Mouse (Mus musculus): ENCODE measurements around the gene Npcd. TPM values are rescaled to one million over a fixed set of nuclear protein-coding genes. Genes with fewer than 3 reads are reported as not detected.
A peak's percentile ranks its signal among the peaks of the same experiment; 100 is the strongest.

The Npcd gene
- polyA plus RNA-seq, 1 experiment from 2014 or later = 2.5 TPM

DNA sequence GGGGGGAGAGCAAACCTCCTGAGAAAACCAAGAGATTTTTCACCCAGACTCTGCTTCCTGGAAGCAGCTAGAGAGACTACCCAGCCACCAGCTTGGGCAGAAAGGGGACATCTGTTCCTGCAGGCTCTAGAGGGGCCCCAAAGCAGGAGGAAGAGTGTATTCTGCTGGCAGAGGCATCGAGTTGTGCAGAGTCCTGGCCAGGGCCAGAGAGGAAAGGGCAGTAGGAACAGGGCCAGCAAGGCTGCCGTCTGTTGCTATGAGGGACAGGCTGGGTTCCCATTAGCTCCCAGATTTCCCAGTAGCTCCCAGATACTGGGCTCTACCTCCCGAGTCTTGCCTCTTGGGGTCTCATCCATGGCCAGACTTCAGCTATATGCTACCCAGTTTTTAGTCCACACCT, 24.0 kb downstream of the Npcd start:
- no peaks in the 10 kb centered on the region for H3K36me3 ChIP-seq (ENCODE audit: control insufficient read depth, insufficient read depth, low read length)
- no peak overlapping the region for H3K4me2 ChIP-seq (ENCODE audit: low read depth, low read length)
- H3K4me3 ChIP-seq (ENCODE audit: low read depth, low read length) = no peak overlapping the region
- peaks cover 10% of the 10 kb centered on the region for H3K27me3 ChIP-seq (ENCODE audit: control insufficient read depth, insufficient read depth, low read length)
- no peak overlapping the region for H3K27ac ChIP-seq (ENCODE audit: low read depth, low read length)
- no peak overlapping the region for H3K9ac ChIP-seq (replicated peaks; ENCODE audit: low read depth, low read length)
- peaks cover 3% of the 10 kb centered on the region; the same call in 1 of the 2 replicates for H3K4me1 ChIP-seq (ENCODE audit: control insufficient read depth, insufficient read depth, low read length)
- 58% methylated on average over 3 of the region's 3 CpGs for WGBS
- ATAC-seq (ENCODE audit: low read depth) = no peak
- H3K9me3 ChIP-seq (ENCODE audit: control insufficient read depth, low read length) = no peaks in the 10 kb centered on the region

DNA sequence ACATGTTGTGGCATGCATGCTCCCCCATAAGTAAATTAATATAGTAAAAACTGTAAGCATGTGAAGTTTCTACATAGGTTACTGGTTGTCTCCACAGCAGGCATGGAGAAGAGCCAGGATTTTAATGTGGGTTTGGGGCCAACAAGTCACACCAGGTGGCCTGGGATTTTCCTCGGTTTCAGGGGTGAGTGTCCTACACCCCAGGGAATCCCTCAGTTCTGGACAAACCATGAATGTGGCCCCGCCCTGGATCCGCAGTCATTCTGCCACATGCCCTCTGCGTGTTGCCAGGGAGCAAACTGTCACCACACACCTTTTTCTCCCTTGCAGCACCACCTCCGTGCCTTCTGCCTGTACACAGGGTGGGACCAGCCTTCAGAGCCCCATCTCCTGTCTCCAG, 25.4 kb downstream of the Npcd start:
- no peak overlapping the region for H3K9ac ChIP-seq (replicated peaks; ENCODE audit: low read depth, low read length)
- ATAC-seq (ENCODE audit: low read depth) = no peak
- WGBS = 59% methylated on average over 5 of the region's 5 CpGs
- H3K4me2 ChIP-seq (ENCODE audit: low read depth, low read length) = no peak overlapping the region
- no peaks in the 10 kb centered on the region for H3K36me3 ChIP-seq (ENCODE audit: control insufficient read depth, insufficient read depth, low read length)
- H3K9me3 ChIP-seq (ENCODE audit: control insufficient read depth, low read length) = no peaks in the 10 kb centered on the region
- peaks cover 11% of the 10 kb centered on the region for H3K27me3 ChIP-seq (ENCODE audit: control insufficient read depth, insufficient read depth, low read length)
- peaks cover 8% of the 10 kb centered on the region; the same call in 1 of the 2 replicates for H3K4me1 ChIP-seq (ENCODE audit: control insufficient read depth, insufficient read depth, low read length)
- H3K4me3 ChIP-seq (ENCODE audit: low read depth, low read length) = no peak overlapping the region
- H3K27ac ChIP-seq (ENCODE audit: low read depth, low read length) = no peak overlapping the region

DNA sequence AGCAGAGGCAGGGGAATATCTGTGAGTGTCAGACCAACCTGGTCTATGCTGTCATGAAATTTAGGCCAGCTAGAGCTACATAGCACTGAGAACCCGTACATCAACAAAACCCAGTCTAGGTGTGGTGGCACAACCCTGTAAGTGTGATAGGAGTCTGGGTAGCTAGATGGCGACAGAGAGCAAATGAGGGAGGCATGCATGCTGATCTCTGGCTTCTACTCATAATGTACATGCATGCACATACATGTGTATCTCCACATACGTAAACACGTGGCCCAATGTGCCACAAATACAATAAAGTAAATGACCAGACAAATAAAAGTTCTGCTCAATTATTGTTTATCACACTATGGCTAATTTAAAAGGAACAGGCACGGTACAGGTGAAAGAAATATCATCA, 25.9 kb downstream of the Npcd start:
- Histone ChIP-seq H3K27ac (ENCODE audit: low read depth, low read length) (no peak overlapping the region), H3K9me3 (ENCODE audit: control insufficient read depth, low read length) (no peaks in the 10 kb centered on the region), H3K4me3 (ENCODE audit: low read depth, low read length) (no peak overlapping the region), H3K4me2 (ENCODE audit: low read depth, low read length) (no peak overlapping the region), H3K9ac (replicated peaks; ENCODE audit: low read depth, low read length) (no peak overlapping the region), H3K4me1 (ENCODE audit: control insufficient read depth, insufficient read depth, low read length) (peaks cover 13% of the 10 kb centered on the region; the same call in 1 of the 2 replicates), H3K27me3 (ENCODE audit: control insufficient read depth, insufficient read depth, low read length) (peaks cover 16% of the 10 kb centered on the region), H3K36me3 (ENCODE audit: control insufficient read depth, insufficient read depth, low read length) (no peaks in the 10 kb centered on the region)
- ATAC-seq (ENCODE audit: low read depth) = peak; percentile 14; the same call in 1 of the 2 replicates
- 36% methylated on average over 5 of the region's 5 CpGs for WGBS

DNA sequence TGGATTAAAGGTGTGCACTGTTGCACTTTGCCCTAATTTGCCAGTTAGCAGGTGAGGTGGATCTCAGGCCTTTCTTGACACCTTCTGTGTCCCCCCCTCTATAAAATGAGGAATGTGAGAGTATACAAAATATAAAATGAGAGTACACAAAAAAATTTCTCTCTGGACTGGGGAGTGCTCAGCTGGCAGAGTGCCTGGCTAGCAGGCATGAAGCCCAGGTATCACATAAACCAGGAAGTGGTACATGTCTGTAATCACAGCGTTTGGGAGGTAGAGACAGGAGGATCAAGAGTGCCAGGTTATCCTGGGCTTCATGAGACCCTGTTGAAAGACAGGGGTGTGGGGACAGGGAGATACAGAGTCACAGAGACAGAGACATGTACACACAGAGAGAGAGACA, 27.0 kb downstream of the Npcd start:
- no peak for ATAC-seq (ENCODE audit: low read depth)
- Histone ChIP-seq H3K27me3 (ENCODE audit: control insufficient read depth, insufficient read depth, low read length) (peaks cover 16% of the 10 kb centered on the region), H3K4me2 (ENCODE audit: low read depth, low read length) (no peak overlapping the region), H3K27ac (ENCODE audit: low read depth, low read length) (no peak overlapping the region), H3K9me3 (ENCODE audit: control insufficient read depth, low read length) (no peaks in the 10 kb centered on the region), H3K36me3 (ENCODE audit: control insufficient read depth, insufficient read depth, low read length) (no peaks in the 10 kb centered on the region), H3K9ac (replicated peaks; ENCODE audit: low read depth, low read length) (no peak overlapping the region), H3K4me3 (ENCODE audit: low read depth, low read length) (no peak overlapping the region), H3K4me1 (ENCODE audit: control insufficient read depth, insufficient read depth, low read length) (peaks cover 15% of the 10 kb centered on the region; the same call in 1 of the 2 replicates)
- WGBS = 54% methylated on average over 1 of the region's 1 CpGs

DNA sequence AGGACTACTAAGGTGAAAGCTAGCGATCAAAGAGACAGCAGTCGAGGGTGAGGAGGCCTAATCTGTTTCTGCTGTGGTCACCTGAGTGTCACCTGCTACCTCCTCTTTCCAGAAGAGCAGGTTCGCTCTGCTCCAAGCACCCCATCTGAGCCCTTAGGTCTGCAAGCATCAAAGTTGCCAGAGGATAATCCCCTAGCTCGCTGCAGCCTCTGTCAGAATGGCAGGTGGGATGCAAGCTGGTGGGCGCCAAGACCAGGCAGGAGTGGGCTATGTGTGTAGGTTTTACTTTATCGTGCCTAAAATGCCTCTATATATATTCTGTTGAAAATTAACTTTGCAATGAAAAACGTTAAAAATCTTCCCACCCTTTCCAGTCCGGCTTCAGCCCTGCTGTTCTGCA, 28.8 kb downstream of the Npcd start:
- Histone ChIP-seq H3K9ac (replicated peaks; ENCODE audit: low read depth, low read length) (peak overlapping the region; percentile 74), H3K36me3 (ENCODE audit: control insufficient read depth, insufficient read depth, low read length) (no peaks in the 10 kb centered on the region), H3K27me3 (ENCODE audit: control insufficient read depth, insufficient read depth, low read length) (peaks cover 16% of the 10 kb centered on the region), H3K4me2 (ENCODE audit: low read depth, low read length) (peak overlapping the region; percentile 68; the same call in 1 of the 2 replicates), H3K4me1 (ENCODE audit: control insufficient read depth, insufficient read depth, low read length) (peaks cover 15% of the 10 kb centered on the region; the same call in 1 of the 2 replicates), H3K27ac (ENCODE audit: low read depth, low read length) (no peak overlapping the region; the same call in 1 of the 2 replicates), H3K9me3 (ENCODE audit: control insufficient read depth, low read length) (no peaks in the 10 kb centered on the region), H3K4me3 (ENCODE audit: low read depth, low read length) (peak overlapping the region; percentile 63; the same call in 1 of the 2 replicates)
- WGBS = 26% methylated on average over 8 of the region's 8 CpGs
- no peak for ATAC-seq (ENCODE audit: low read depth)

DNA sequence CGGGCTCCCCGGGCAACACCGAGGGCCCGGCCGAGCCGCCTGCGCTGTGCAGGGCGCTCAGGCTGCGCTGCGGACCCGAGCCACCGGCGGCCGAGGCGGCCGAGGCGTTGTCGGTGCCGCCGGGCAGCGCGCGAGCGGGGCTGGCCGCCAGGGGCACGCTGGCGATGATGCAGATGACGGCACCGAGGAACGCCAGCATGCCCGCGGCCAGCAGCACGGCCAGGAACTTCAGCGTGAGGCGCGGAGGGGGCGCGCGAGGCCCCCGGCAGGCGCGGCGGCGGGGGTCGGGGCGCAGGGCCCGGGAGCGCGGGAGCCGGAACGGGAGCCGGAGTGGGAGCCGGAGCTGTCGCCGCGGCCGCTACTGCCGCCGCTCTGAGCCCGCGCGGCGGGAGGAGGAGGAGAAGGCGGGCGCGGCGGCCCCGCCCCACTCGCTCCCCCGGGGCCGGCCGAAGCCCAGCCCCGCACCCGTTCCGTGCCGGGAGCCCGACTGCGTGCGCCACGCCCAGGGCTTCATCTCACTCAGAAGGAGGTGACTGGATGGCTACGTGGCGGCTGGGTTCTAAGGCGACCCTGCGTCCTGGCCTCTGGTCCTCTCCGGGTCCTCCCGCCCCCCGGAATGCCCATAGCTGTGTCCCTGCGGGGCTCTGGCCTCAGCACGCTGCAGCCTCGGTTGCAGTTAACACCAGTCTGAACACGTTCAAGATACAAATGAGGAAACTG, 29.5 kb downstream of the Npcd start, which contains the start of gene Nptxr:
TSS of gene Nptxr (minus strand) at position 415 of the 720 bp plus-strand sequence.
- peak within 1 kb of the TSS; percentile 74 for H3K9ac ChIP-seq (replicated peaks; ENCODE audit: low read depth, low read length)
- peak within 1 kb of the TSS; percentile 68 for H3K4me2 ChIP-seq (ENCODE audit: low read depth, low read length)
- peaks cover 16% of the 10 kb centered on the region for H3K27me3 ChIP-seq (ENCODE audit: control insufficient read depth, insufficient read depth, low read length)

DNA sequence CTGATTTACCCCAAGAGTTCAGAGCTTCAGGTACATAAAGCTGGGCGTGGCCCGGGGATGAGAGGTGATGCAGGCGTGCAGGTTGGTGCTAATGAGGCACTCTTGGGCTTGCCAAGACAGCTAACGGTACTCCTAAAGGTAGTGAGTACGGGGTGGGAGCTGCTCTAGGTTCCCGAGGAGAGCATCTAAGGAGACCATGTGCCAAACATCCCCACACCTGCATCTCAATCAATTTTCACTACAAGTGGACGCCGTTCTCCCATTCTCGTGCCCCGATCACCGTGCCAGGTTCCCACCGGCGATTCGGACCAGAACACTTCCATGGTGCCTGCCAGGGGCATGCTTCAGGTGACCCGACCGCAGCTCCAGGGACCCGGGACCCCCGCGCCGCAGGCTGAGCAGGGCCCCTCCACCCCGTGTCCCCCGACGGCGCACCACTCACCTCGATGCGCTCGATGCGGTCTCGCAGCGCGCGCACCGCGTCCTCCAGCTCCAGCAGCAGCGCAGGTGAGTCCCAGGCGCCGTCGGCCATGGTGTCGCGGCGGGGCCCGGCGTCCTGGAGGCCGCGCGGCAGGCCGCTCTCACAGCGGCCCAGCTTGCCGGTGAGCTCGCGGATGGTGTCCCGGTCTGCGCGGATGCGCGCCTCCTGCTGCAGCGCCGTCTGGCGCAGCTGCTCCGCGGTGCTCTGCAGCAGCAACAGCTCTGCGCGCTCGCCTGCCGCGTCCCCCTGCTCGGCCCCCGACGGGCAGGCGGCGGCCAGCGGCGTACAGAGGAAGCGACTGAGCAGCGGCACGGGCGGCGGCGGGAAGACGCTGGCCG, 30.3 kb downstream of the Npcd start:
- no peaks in the 10 kb centered on the region for H3K36me3 ChIP-seq (ENCODE audit: control insufficient read depth, insufficient read depth, low read length)
- peak; percentile 65 for ATAC-seq (ENCODE audit: low read depth)
- peak overlapping the region; percentile 74 for H3K9ac ChIP-seq (replicated peaks; ENCODE audit: low read depth, low read length)
- H3K9me3 ChIP-seq (ENCODE audit: control insufficient read depth, low read length) = no peaks in the 10 kb centered on the region
- H3K27ac ChIP-seq (ENCODE audit: low read depth, low read length) = peak overlapping the region; percentile 84
- peak overlapping the region; percentile 63 for H3K4me3 ChIP-seq (ENCODE audit: low read depth, low read length)
- peaks cover 15% of the 10 kb centered on the region; the same call in 1 of the 2 replicates for H3K4me1 ChIP-seq (ENCODE audit: control insufficient read depth, insufficient read depth, low read length)
- peaks cover 16% of the 10 kb centered on the region for H3K27me3 ChIP-seq (ENCODE audit: control insufficient read depth, insufficient read depth, low read length)
- peak overlapping the region; percentile 68 for H3K4me2 ChIP-seq (ENCODE audit: low read depth, low read length)
- WGBS = 5% methylated on average over 81 of the region's 81 CpGs

More for the DNA sequence above, 29.5 kb downstream of the Npcd start, which contains the start of gene Nptxr:
- peak; percentile 82 for ATAC-seq (ENCODE audit: low read depth)
- no peaks in the 10 kb centered on the region for H3K36me3 ChIP-seq (ENCODE audit: control insufficient read depth, insufficient read depth, low read length)
- peak within 1 kb of the TSS; percentile 84 for H3K27ac ChIP-seq (ENCODE audit: low read depth, low read length)
- under 1% methylated on average over 67 of the region's 91 CpGs for WGBS
- H3K4me1 ChIP-seq (ENCODE audit: control insufficient read depth, insufficient read depth, low read length) = peaks cover 15% of the 10 kb centered on the region; the same call in 1 of the 2 replicates
- H3K4me3 ChIP-seq (ENCODE audit: low read depth, low read length) = peak within 1 kb of the TSS; percentile 63
- no peaks in the 10 kb centered on the region for H3K9me3 ChIP-seq (ENCODE audit: control insufficient read depth, low read length)

DNA sequence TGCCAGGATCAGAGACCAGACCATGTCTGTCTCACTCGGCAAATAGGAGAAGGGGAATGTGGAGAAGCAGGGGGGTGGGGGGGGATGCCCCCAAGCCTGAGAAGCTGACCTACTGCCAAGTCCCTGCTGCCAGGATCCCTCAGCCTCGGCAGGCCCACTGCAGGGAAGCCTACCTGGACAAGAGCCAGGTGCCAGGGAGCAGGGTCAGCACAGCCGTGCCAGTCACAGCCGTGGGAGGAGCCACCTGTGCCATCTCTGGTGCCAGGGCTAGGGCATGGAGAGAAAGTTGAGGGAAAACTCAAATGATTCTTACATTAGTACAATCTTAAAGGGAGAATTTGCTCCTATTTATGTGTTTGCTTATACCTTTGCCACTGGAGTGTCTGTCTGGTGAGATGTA, 31.7 kb downstream of the Npcd start:
- no peaks in the 10 kb centered on the region for H3K9me3 ChIP-seq (ENCODE audit: control insufficient read depth, low read length)
- peaks cover 15% of the 10 kb centered on the region; the same call in 1 of the 2 replicates for H3K4me1 ChIP-seq (ENCODE audit: control insufficient read depth, insufficient read depth, low read length)
- H3K27me3 ChIP-seq (ENCODE audit: control insufficient read depth, insufficient read depth, low read length) = peaks cover 16% of the 10 kb centered on the region
- H3K4me2 ChIP-seq (ENCODE audit: low read depth, low read length) = no peak overlapping the region
- H3K9ac ChIP-seq (replicated peaks; ENCODE audit: low read depth, low read length) = no peak overlapping the region
- ATAC-seq (ENCODE audit: low read depth) = no peak
- 58% methylated on average over 4 of the region's 4 CpGs for WGBS
- no peak overlapping the region for H3K4me3 ChIP-seq (ENCODE audit: low read depth, low read length)
- no peak overlapping the region for H3K27ac ChIP-seq (ENCODE audit: low read depth, low read length)
- H3K36me3 ChIP-seq (ENCODE audit: control insufficient read depth, insufficient read depth, low read length) = no peaks in the 10 kb centered on the region
